Mouse (Mus musculus) kidney, embryonic 16.5 days (tissue): ENCODE measurements around the gene Tesk1. TPM values are rescaled to one million over a fixed set of nuclear protein-coding genes. Genes with fewer than 3 reads are reported as not detected.
A peak's percentile ranks its signal among the peaks of the same experiment; 100 is the strongest.

Experiments used
- ATAC-seq: fragments of 200-750 bp; cut with Nextera tagmentation; 2 replicates; pipeline ENCODE4 v1.8.0; 2017; ENCODE audit warnings: moderate TSS enrichment; ENCODE audit not compliant: low FRiP score, low TSS enrichment
- H3K27ac ChIP-seq: fragments of 300-500 bp; sonication (generic); 2 replicates; pipeline ENCODE4 v1.5.1; 2014; ENCODE audit warnings: low read length
- H3K27me3 ChIP-seq: fragments of 300-500 bp; sonication (generic); 2 replicates; pipeline ENCODE4 v1.6.1; 2014; ENCODE audit warnings: low read length, control low read depth, mixed read lengths; ENCODE audit not compliant: insufficient read depth
- H3K36me3 ChIP-seq: fragments of 300-500 bp; sonication (generic); 2 replicates; pipeline ENCODE4 v1.6.1; 2014; ENCODE audit warnings: low read length, control low read depth, mixed read lengths; ENCODE audit not compliant: insufficient read depth
- H3K4me1 ChIP-seq: fragments of 300-500 bp; sonication (generic); 2 replicates; pipeline ENCODE4 v1.6.1; 2014; ENCODE audit warnings: low read length, control low read depth, mixed read lengths; ENCODE audit not compliant: insufficient read depth
- H3K4me2 ChIP-seq: fragments of 300-500 bp; sonication (generic); replicated peaks from 2 replicates; pipeline ENCODE4 v1.6.1; 2014; ENCODE audit warnings: low read depth, low read length
- H3K4me3 ChIP-seq: fragments of 300-500 bp; sonication (generic); 2 replicates; pipeline ENCODE4 v1.5.1; 2014; ENCODE audit warnings: mild to moderate bottlenecking, low read length
- H3K9ac ChIP-seq: fragments of 300-500 bp; sonication (generic); replicated peaks from 2 replicates; pipeline ENCODE4 v1.6.1; 2014; ENCODE audit warnings: low read length
- H3K9me3 ChIP-seq: fragments of 300-500 bp; sonication (generic); 2 replicates; pipeline ENCODE4 v1.6.1; 2016; ENCODE audit warnings: low read length, control low read depth
- WGBS: fragments of 180-500 bp; shearing (Covaris S2); extraction: QIAGEN DNeasy Blood & Tissue Kit; methylation state at CpG from one replicate; pipeline ENCODE4 v1.1.7; 2014; 5-methylcytosine and 5-hydroxymethylcytosine counted together
- polyA plus RNA-seq: library from polyadenylated mRNA; unstranded; fragments of >200 nt; fragmentation: Nextera tagmentation; extraction: Ambion mirVana; gene quantifications from 2 replicates; pipeline ENCODE4 v1.2.1, GENCODE M21; 2015

The Tesk1 gene
- polyA plus RNA-seq, 1 experiment from 2014 or later: 3.5 TPM

- H3K9me3 ChIP-seq: no peaks in the 10 kb centered on the region
- no peak for ATAC-seq
- no peak overlapping the region for H3K4me3 ChIP-seq
- H3K27ac ChIP-seq: no peak overlapping the region
- WGBS: 30% methylated on average over 23 of the region's 23 CpGs
- H3K9ac ChIP-seq: no peak overlapping the region
- H3K4me1 ChIP-seq: peaks cover 16% of the 10 kb centered on the region
- peaks cover 40% of the 10 kb centered on the region for H3K36me3 ChIP-seq
- peak overlapping the region; percentile 19; the same call in 1 of the 2 replicates for H3K4me2 ChIP-seq
- peaks cover 22% of the 10 kb centered on the region for H3K27me3 ChIP-seq
Observed at GRCm38 (mm10) chr4:43427501-43428179, 14.1 kb upstream of the Tesk1 start.

GRCm38 (mm10) chr4:43428180-43428861, 13.4 kb upstream of the Tesk1 start:
- Histone ChIP-seq H3K9me3 (no peaks in the 10 kb centered on the region), H3K9ac (peak overlapping the region; percentile 50; the same call in 1 of the 2 replicates), H3K27me3 (peaks cover 22% of the 10 kb centered on the region), H3K36me3 (peaks cover 34% of the 10 kb centered on the region), H3K27ac (no peak overlapping the region), H3K4me2 (peak overlapping the region; percentile 40), H3K4me3 (no peak overlapping the region; the same call in 1 of the 2 replicates), H3K4me1 (peaks cover 16% of the 10 kb centered on the region)
- ATAC-seq: peak; percentile 42
- WGBS: 33% methylated on average over 16 of the region's 16 CpGs

GRCm38 (mm10) chr4:43428946-43429345, 12.8 kb upstream of the Tesk1 start, which contains the start of gene Fam166b:
Fam166b (minus strand) TSS chr4:43429134.
- H3K27ac ChIP-seq: peak within 1 kb of the TSS; percentile 2; the same call in 1 of the 2 replicates
- peaks cover 28% of the 10 kb centered on the region for H3K36me3 ChIP-seq
- peak within 1 kb of the TSS; percentile 40 for H3K4me2 ChIP-seq
- peaks cover 16% of the 10 kb centered on the region for H3K4me1 ChIP-seq
- H3K27me3 ChIP-seq: peaks cover 22% of the 10 kb centered on the region
- H3K9me3 ChIP-seq: no peaks in the 10 kb centered on the region
- ATAC-seq: peak; percentile 50
- H3K4me3 ChIP-seq: peak within 1 kb of the TSS; percentile 16
- WGBS: 7% methylated on average over 10 of the region's 10 CpGs
- peak within 1 kb of the TSS; percentile 50 for H3K9ac ChIP-seq

GRCm38 (mm10) chr4:43431690-43432089, 10.0 kb upstream of the Tesk1 start:
- Histone ChIP-seq H3K27ac (0 out of 2 replicates have a peak overlapping the region, but pooled peaks have one; percentile 50), H3K9me3 (no peaks in the 10 kb centered on the region), H3K4me3 (no peak overlapping the region), H3K36me3 (0 out of 2 replicates have a peak, but pooled peaks cover 2% of the 10 kb centered on the region), H3K27me3 (peaks cover 9% of the 10 kb centered on the region), H3K4me2 (0 out of 2 replicates have a peak overlapping the region, but pooled peaks have one; percentile 15), H3K9ac (peak overlapping the region; percentile 55; the same call in 1 of the 2 replicates), H3K4me1 (peaks cover 11% of the 10 kb centered on the region)
- WGBS: 6% methylated on average over 4 of the region's 4 CpGs
- peak; percentile 43; the same call in 1 of the 2 replicates for ATAC-seq

- H3K27ac ChIP-seq: no peak overlapping the region
- H3K4me3 ChIP-seq: no peak overlapping the region
- WGBS: 79% methylated on average over 1 of the region's 1 CpGs
- H3K4me2 ChIP-seq: no peak overlapping the region
- ATAC-seq: no peak
- H3K9me3 ChIP-seq: no peaks in the 10 kb centered on the region
- no peak overlapping the region for H3K9ac ChIP-seq
- H3K36me3 ChIP-seq: no peaks in the 10 kb centered on the region
- peaks cover 11% of the 10 kb centered on the region for H3K4me1 ChIP-seq
- H3K27me3 ChIP-seq: no peaks in the 10 kb centered on the region
Observed at GRCm38 (mm10) chr4:43432832-43433231, 8.9 kb upstream of the Tesk1 start.

GRCm38 (mm10) chr4:43442044-43442443, 305 bp downstream of the Tesk1 start:
- Histone ChIP-seq H3K27me3 (no peaks in the 10 kb centered on the region), H3K4me3 (peak overlapping the region; percentile 86), H3K4me2 (peak overlapping the region; percentile 96), H3K27ac (peak overlapping the region; percentile 98), H3K9me3 (no peaks in the 10 kb centered on the region), H3K36me3 (peaks cover 21% of the 10 kb centered on the region), H3K9ac (peak overlapping the region; percentile 98), H3K4me1 (peaks cover 12% of the 10 kb centered on the region)
- peak; percentile 93 for ATAC-seq
- under 1% methylated on average over 33 of the region's 33 CpGs for WGBS

- Histone ChIP-seq H3K4me2 (peak overlapping the region; percentile 96), H3K4me1 (peaks cover 12% of the 10 kb centered on the region), H3K27me3 (no peaks in the 10 kb centered on the region), H3K9ac (peak overlapping the region; percentile 98), H3K36me3 (peaks cover 28% of the 10 kb centered on the region), H3K27ac (peak overlapping the region; percentile 98), H3K9me3 (no peaks in the 10 kb centered on the region), H3K4me3 (peak overlapping the region; percentile 86)
- peak; percentile 75 for ATAC-seq
- WGBS: 0% methylated on average over 67 of the region's 88 CpGs
Observed at GRCm38 (mm10) chr4:43442456-43443361, 970 bp downstream of the Tesk1 start.

- Histone ChIP-seq H3K9me3 (no peaks in the 10 kb centered on the region), H3K36me3 (peaks cover 36% of the 10 kb centered on the region), H3K4me3 (peak overlapping the region; percentile 86), H3K27me3 (no peaks in the 10 kb centered on the region), H3K4me2 (peak overlapping the region; percentile 96), H3K9ac (peak overlapping the region; percentile 98), H3K4me1 (peaks cover 12% of the 10 kb centered on the region), H3K27ac (peak overlapping the region; percentile 98)
- 1% methylated on average over 28 of the region's 28 CpGs for whole genome bisulfite sequencing
- peak; percentile 17; the same call in 1 of the 2 replicates for ATAC-seq
Observed at GRCm38 (mm10) chr4:43443511-43443910, 1.8 kb downstream of the Tesk1 start.

- Histone ChIP-seq H3K9me3 (no peaks in the 10 kb centered on the region), H3K9ac (no peak overlapping the region), H3K4me3 (no peak overlapping the region), H3K4me1 (peaks cover 12% of the 10 kb centered on the region), H3K4me2 (no peak overlapping the region), H3K27me3 (no peaks in the 10 kb centered on the region), H3K27ac (no peak overlapping the region), H3K36me3 (peaks cover 37% of the 10 kb centered on the region)
- ATAC-seq: no peak
- 89% methylated on average over 13 of the region's 13 CpGs for WGBS
Observed at GRCm38 (mm10) chr4:43447251-43447650, 5.5 kb downstream of the Tesk1 start.
